Mouse (Mus musculus) midbrain, embryonic 11.5 days (tissue): Measurements from ENCODE around the gene Cav1. TPM values are rescaled to one million over a fixed set of nuclear protein-coding genes. Genes with fewer than 3 reads are reported as not detected.

Experiments used
- ATAC-seq: fragments of 200-750 bp; cut with Nextera tagmentation; 2 replicates; pipeline ENCODE4 v1.8.0; 2017; ENCODE audit warnings: moderate TSS enrichment, moderate library complexity; ENCODE audit not compliant: low FRiP score
- DNase-seq: peaks from one replicate; pipeline ENCODE4 v3.0.0; 2015; ENCODE audit warnings: low spot score; ENCODE audit errors: missing footprints
- H3K27ac ChIP-seq: fragments of 300-500 bp; sonication (generic); 2 replicates; pipeline ENCODE4 v1.5.1; 2014; ENCODE audit warnings: low read depth, low read length
- H3K27me3 ChIP-seq: fragments of 300-500 bp; sonication (generic); 2 replicates; pipeline ENCODE4 v1.6.1; 2014; ENCODE audit warnings: mild to moderate bottlenecking, low read length, moderate library complexity, mixed read lengths; ENCODE audit not compliant: control insufficient read depth, insufficient read depth
- H3K36me3 ChIP-seq: fragments of 300-500 bp; sonication (generic); 2 replicates; pipeline ENCODE4 v1.6.1; 2014; ENCODE audit warnings: mild to moderate bottlenecking, low read length, moderate library complexity, mixed read lengths; ENCODE audit not compliant: control insufficient read depth, insufficient read depth
- H3K4me1 ChIP-seq: fragments of 300-500 bp; sonication (generic); 2 replicates; pipeline ENCODE4 v1.6.1; 2014; ENCODE audit warnings: low read length; ENCODE audit not compliant: control insufficient read depth, insufficient read depth
- H3K4me2 ChIP-seq: fragments of 300-500 bp; sonication (generic); 2 replicates; pipeline ENCODE4 v1.6.1; 2014; ENCODE audit warnings: mild to moderate bottlenecking, moderate library complexity
- H3K4me3 ChIP-seq: fragments of 300-500 bp; sonication (generic); 2 replicates; pipeline ENCODE4 v1.5.1; 2014; ENCODE audit warnings: low read depth, low read length
- H3K9ac ChIP-seq: fragments of 300-500 bp; sonication (generic); 2 replicates; pipeline ENCODE4 v1.6.1; 2014; ENCODE audit warnings: low read length
- H3K9me3 ChIP-seq: fragments of 300-500 bp; sonication (generic); 2 replicates; pipeline ENCODE4 v1.6.1; 2016; ENCODE audit warnings: low read length; ENCODE audit not compliant: control insufficient read depth
- WGBS: fragments of 180-500 bp; shearing (Covaris S2); extraction: QIAGEN DNeasy Blood & Tissue Kit; methylation state at CpG from one replicate; pipeline ENCODE4 v1.1.7; 2014; 5-methylcytosine and 5-hydroxymethylcytosine counted together
- polyA plus RNA-seq: library from polyadenylated mRNA; unstranded; fragments of >200 nt; fragmentation: Nextera tagmentation; extraction: Ambion mirVana; gene quantifications from 2 replicates; pipeline ENCODE4 v1.2.1, GENCODE M21; 2014

The Cav1 gene
- polyA plus RNA-seq, 1 experiment from 2014 or later = 9.8 TPM

DNA sequence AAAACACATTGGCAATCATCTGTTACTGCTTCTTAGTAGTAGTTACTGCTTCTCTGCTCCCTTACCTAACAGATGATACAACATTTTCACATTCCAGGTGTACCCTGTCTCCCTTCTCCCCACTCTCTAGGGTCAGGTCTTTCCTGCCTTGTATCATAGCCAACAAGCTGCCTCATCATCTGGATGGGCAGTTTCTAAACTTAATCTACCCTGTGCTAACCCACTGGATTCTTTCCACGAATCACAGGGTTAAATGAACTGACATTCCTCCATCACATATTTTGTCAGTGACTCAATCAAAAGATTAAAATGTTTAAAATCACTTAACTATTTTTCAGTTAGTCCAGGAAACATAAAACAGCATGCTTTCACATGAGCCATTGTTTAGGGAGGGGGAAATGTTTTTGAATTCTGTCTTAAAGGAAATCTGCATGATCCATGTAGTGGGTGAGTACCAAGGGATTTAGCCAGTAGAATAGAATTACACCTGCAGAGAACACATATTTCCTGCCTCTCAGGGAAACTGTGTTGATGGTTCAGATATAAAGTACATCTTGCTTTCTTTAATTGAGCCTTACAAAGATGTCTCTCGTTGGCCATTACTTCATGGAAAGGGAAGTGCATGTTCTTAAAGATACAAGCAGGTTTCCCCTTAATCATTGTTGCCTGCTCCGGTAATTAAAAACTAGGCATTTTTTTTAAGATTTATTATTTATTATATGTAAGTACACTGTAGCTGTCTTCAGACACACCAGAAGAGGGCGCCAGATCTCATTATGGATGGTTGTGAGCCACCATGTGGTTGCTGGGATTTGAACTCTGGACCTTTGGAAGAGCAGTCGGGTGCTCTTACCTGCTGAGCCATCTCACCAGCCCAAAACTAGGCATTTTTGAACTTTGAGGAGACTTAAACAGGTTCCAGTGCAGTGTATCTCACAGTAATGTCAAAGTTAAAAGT, 8.8 kb downstream of the Cav1 start:
- 89% methylated on average over 5 of the region's 5 CpGs for WGBS
- DNase-seq = no peak
- Histone ChIP-seq H3K4me3 (no peak overlapping the region), H3K9me3 (no peaks in the 10 kb centered on the region), H3K27ac (no peak overlapping the region), H3K4me1 (no peaks in the 10 kb centered on the region), H3K27me3 (no peaks in the 10 kb centered on the region), H3K9ac (no peak overlapping the region), H3K4me2 (no peak overlapping the region), H3K36me3 (no peaks in the 10 kb centered on the region)
- ATAC-seq = no peak

DNA sequence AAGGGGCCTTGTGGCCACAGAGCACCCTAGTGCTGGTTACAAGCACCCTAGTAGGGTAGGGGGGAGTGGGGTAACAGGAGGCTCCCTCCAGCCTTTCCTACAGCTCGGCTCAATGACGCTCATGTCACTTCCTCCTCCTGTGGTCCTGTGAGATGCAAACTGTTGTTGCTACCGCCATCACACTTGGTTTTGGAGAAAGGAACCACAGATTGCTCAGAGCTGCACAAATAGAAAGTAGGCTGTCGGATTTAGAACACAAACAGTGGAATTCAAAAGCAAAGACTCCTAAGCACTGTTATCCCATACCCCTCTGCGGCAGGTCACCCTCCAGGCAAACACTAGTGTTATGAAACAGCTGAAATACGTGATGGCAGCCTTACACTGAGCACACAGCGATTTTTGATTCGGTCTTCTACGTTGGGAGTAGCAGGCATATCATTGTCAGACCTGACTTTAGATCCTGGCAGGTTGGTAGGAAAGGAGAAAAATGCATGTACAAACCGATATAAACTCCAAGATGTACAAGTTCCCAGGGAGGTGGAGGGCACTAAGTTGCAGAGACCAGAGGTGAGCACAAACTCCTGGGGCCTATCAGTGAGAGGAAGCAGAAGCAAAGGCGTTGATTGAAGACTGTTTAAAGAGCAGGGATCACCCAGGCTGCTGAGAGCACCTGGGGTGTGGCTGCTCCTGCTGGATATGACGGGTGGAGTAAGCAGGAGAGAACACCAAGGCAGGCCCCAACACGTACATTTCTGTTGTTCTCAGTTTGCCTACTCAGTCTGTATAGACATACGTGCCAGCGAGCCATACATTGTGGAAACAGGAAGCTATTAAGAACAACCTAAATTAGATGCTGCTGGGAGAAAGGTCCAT, 10.4 kb downstream of the Cav1 start:
- DNase-seq (peak; percentile 64), ATAC-seq (no peak)
- no peaks in the 10 kb centered on the region for H3K36me3 ChIP-seq
- H3K4me2 ChIP-seq = no peak overlapping the region
- H3K27ac ChIP-seq = no peak overlapping the region
- H3K4me1 ChIP-seq = no peaks in the 10 kb centered on the region
- no peaks in the 10 kb centered on the region for H3K9me3 ChIP-seq
- WGBS = 78% methylated on average over 15 of the region's 15 CpGs
- no peaks in the 10 kb centered on the region for H3K27me3 ChIP-seq
- no peak overlapping the region for H3K9ac ChIP-seq
- no peak overlapping the region for H3K4me3 ChIP-seq

DNA sequence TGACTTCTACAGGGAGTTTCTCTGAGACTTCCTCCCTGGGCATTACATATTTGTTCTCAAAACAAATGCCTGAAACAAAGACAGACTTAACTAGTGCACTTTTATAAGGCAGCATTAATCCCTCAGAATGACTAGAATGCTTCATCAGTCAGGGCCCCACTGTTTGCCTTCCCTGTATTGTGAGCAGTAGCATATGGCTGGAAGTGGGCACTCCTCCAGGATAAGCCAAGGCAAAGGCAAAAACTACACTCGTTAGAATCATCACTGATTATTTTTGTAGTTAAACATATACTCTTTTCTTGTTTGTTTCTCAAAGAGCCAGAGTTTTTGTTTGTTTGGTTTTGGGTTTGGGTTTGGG, 11.0 kb downstream of the Cav1 start:
- Histone ChIP-seq H3K36me3 (no peaks in the 10 kb centered on the region), H3K4me3 (no peak overlapping the region), H3K9ac (no peak overlapping the region), H3K27ac (no peak overlapping the region), H3K4me2 (no peak overlapping the region), H3K27me3 (no peaks in the 10 kb centered on the region), H3K4me1 (no peaks in the 10 kb centered on the region), H3K9me3 (no peaks in the 10 kb centered on the region)
- ATAC-seq (no peak), DNase-seq (no peak)
- 48% methylated on average over 1 of the region's 1 CpGs for whole genome bisulfite sequencing

DNA sequence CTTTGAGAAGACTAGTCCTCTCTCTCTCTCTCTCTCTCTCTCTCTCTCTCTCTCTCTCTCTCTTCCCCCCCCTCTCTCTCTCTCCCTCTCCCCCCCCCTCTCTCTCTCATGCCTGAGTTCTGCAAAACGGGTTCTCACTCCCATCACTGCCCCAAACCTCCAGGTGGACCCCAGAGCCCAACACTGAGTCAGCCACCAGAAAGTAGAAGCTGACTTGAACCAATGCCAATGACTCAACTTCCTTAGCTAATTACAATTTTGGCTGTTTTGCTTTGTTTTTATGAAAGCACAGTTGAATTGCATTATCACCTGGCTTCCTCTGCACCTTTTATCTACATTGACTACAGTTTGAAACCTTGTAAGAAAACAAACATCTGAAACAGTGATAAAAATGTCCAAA, 11.8 kb downstream of the Cav1 start:
- H3K4me3 ChIP-seq = no peak overlapping the region
- H3K4me2 ChIP-seq = no peak overlapping the region
- ATAC-seq (no peak), DNase-seq (no peak)
- H3K36me3 ChIP-seq = no peaks in the 10 kb centered on the region
- no peak overlapping the region for H3K9ac ChIP-seq
- H3K4me1 ChIP-seq = no peaks in the 10 kb centered on the region
- WGBS = 85% methylated on average over 1 of the region's 1 CpGs
- H3K27me3 ChIP-seq = no peaks in the 10 kb centered on the region
- no peak overlapping the region for H3K27ac ChIP-seq
- no peaks in the 10 kb centered on the region for H3K9me3 ChIP-seq

DNA sequence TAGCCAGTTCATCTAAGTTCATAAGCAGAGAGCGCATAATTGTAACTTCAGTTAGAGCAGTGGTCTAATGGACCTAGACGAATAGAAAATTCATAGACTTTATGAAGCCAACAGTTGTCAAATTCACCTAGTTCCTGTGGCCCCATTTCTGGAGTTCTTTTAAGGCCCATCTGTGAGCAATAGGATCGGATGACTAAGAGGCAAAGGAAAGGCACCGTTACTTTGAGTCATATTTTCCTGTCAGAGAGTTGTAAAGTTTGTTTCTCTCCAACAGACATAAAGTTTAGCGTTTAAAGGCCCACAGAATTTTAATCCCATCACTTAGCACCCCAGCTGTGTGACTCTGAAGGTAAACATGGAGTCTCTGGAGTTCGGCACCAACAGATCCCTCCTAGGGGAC, 15.8 kb downstream of the Cav1 start:
- no peaks in the 10 kb centered on the region for H3K4me1 ChIP-seq
- H3K27ac ChIP-seq = no peak overlapping the region
- no peak overlapping the region for H3K4me2 ChIP-seq
- no peaks in the 10 kb centered on the region for H3K9me3 ChIP-seq
- H3K27me3 ChIP-seq = no peaks in the 10 kb centered on the region
- H3K9ac ChIP-seq = no peak overlapping the region
- H3K4me3 ChIP-seq = no peak overlapping the region
- DNase-seq (no peak), ATAC-seq (no peak)
- no peaks in the 10 kb centered on the region for H3K36me3 ChIP-seq
- WGBS = 78% methylated on average over 6 of the region's 6 CpGs

DNA sequence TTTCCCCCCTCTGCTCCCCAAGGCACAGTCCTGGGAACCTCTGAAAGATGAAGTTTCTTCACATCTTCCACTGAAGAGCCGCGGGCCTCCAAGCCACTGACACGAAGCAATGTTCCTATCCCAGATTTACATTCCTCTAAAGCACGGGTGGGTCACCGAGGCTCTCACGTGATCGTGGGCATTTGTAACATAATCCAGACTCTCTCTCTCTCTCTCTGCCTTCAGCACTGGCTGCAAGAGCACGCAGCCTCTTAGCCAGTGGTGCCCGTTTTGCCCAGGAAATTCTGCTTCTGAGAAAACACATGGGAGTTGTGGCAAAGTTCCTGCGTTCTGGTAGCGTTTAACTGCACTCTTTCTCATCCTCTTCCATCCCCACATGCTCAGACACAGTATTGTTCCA, 21.1 kb downstream of the Cav1 start:
- Histone ChIP-seq H3K4me3 (no peak overlapping the region), H3K27me3 (no peaks in the 10 kb centered on the region), H3K9ac (no peak overlapping the region), H3K9me3 (no peaks in the 10 kb centered on the region), H3K27ac (no peak overlapping the region), H3K36me3 (no peaks in the 10 kb centered on the region), H3K4me2 (no peak overlapping the region), H3K4me1 (no peaks in the 10 kb centered on the region)
- DNase-seq (peak; percentile 77), ATAC-seq (no peak)
- WGBS = 63% methylated on average over 11 of the region's 11 CpGs

DNA sequence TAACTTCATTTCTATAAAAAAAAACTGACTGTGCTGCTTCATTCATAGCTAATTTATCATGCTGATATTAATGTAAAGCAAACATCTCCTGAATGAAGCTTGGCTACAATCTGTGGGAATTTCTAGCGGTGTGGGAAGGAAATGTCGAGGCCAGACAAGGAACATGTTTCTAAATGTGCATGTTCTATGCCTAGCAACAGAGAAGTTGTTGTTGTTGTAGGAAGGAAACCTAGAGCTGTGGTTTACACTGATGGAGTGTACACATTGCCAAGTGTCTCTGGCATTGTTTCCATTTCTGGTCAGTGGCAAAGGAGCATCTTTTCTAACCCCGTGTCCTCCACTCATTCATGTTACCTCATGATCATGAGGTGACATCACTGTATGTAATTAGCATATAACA, 23.7 kb downstream of the Cav1 start:
- no peak overlapping the region for H3K9ac ChIP-seq
- H3K36me3 ChIP-seq = no peaks in the 10 kb centered on the region
- no peaks in the 10 kb centered on the region for H3K27me3 ChIP-seq
- 86% methylated on average over 3 of the region's 3 CpGs for WGBS
- no peaks in the 10 kb centered on the region for H3K4me1 ChIP-seq
- no peak overlapping the region for H3K4me2 ChIP-seq
- ATAC-seq (no peak), DNase-seq (no peak)
- no peak overlapping the region for H3K4me3 ChIP-seq
- H3K9me3 ChIP-seq = no peaks in the 10 kb centered on the region
- no peak overlapping the region for H3K27ac ChIP-seq

DNA sequence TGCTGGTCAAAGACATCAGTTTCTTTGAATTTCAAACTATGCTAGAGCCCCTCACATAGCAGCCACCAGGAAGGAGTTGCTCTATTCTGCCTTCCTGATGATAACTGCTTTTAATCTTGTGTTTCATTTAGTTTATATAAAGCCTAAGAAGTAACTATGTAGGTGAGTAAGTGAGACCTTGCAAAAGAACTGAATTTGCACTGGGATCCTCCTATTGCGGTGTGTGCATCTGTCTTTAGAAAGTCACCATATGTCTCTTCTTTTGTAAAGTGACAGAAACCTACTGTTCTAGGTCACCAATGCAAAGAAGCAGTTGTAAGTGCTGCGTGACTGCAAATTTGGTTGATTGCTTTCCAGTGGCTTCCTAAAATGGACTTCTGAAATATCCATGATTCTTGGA, 31.6 kb downstream of the Cav1 start:
- no peak overlapping the region for H3K4me2 ChIP-seq
- H3K27me3 ChIP-seq = no peaks in the 10 kb centered on the region
- DNase-seq = no peak
- peaks cover 3% of the 10 kb centered on the region for H3K4me1 ChIP-seq
- 90% methylated on average over 2 of the region's 2 CpGs for whole genome bisulfite sequencing
- H3K4me3 ChIP-seq = no peak overlapping the region
- H3K36me3 ChIP-seq = no peaks in the 10 kb centered on the region
- ATAC-seq = no peak
- no peaks in the 10 kb centered on the region for H3K9me3 ChIP-seq
- H3K9ac ChIP-seq = no peak overlapping the region
- no peak overlapping the region for H3K27ac ChIP-seq

DNA sequence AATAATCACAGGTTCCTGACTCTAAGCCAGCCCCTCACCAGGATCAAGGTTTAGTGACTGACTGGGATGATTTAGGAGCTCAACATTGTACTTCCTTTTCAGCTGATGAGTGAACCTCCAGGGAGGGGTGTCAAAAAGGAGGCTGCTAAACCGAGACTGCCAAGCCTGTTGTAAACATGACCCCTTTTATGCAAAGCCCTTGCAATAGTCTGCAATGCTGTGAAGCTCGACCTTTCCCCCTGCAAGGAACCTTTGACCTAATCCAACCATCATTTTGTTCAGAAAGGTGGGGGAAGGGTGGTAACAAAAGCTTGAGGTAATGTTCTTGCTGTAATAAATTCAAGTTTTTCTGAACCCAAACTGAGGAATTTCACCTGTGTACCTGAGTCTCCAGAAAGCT, 34.3 kb downstream of the Cav1 start:
- Histone ChIP-seq H3K27me3 (no peaks in the 10 kb centered on the region), H3K27ac (no peak overlapping the region), H3K4me3 (no peak overlapping the region), H3K36me3 (no peaks in the 10 kb centered on the region), H3K9me3 (no peaks in the 10 kb centered on the region), H3K4me1 (peaks cover 3% of the 10 kb centered on the region), H3K9ac (no peak overlapping the region), H3K4me2 (no peak overlapping the region)
- WGBS = 2% methylated on average over 2 of the region's 2 CpGs
- ATAC-seq = no peak
- DNase-seq = no peak
